In genomic region chr1:59449423-59449822, GRCm38 (mm10) we compare ENCODE assay signal across 12 mouse cellular contexts. TPM values are rescaled to one million over a fixed set of nuclear protein-coding genes. Genes with fewer than 3 reads are reported as not detected.
DNase-seq lines count a peak whose midpoint lies in the region; ATAC-seq and TF ChIP-seq lines count a peak whose summit lies in the region.
"Had no signal": no experiment of that assay in that cellular context is flagged by ENCODE, and none has a peak within 500 bp of the region (broad histone marks: within the 10 kb centered on the region; RNA-seq: fewer than 3 reads in every experiment).

No protein-coding gene starts in this region.

- WGBS in heart, embryonic 15.5 days, result 35% methylated on average over 11 of the region's 11 CpGs
- WGBS in embryonic facial prominence, embryonic 12.5 days, result 5% methylated on average over 11 of the region's 11 CpGs
- 12% methylated on average over 11 of the region's 11 CpGs for WGBS in limb, embryonic 12.5 days
- WGBS in midbrain, embryonic 13.5 days, result 14% methylated on average over 11 of the region's 11 CpGs

- H3K27me3 ChIP-seq in heart, embryonic 15.5 days, result 0 out of 2 replicates have a peak, but pooled peaks cover 9% of the 10 kb centered on the region
- no peaks in the 10 kb centered on the region for H3K27me3 ChIP-seq in embryonic facial prominence, embryonic 12.5 days
- no peaks in the 10 kb centered on the region for H3K27me3 ChIP-seq in limb, embryonic 12.5 days
- H3K27me3 ChIP-seq in midbrain, embryonic 13.5 days, result peaks cover 12% of the 10 kb centered on the region; the same call in 1 of the 2 replicates
- H3K27me3 ChIP-seq: CH12.LX had no signal

- no peaks in the 10 kb centered on the region for H3K9me3 ChIP-seq in heart, embryonic 15.5 days (replicated peaks)
- H3K9me3 ChIP-seq in ES-E14 (ENCODE audit: control insufficient read depth, insufficient read depth, low read depth, low read length), result no peaks in the 10 kb centered on the region
- H3K9me3 ChIP-seq in embryonic facial prominence, embryonic 12.5 days, result peaks cover 5% of the 10 kb centered on the region; the same call in 1 of the 2 replicates
- H3K9me3 ChIP-seq in limb, embryonic 12.5 days, result peaks cover 5% of the 10 kb centered on the region
- no peaks in the 10 kb centered on the region for H3K9me3 ChIP-seq in midbrain, embryonic 13.5 days

- peaks cover 8% of the 10 kb centered on the region; the same call in 1 of the 2 replicates for H3K4me1 ChIP-seq in heart, embryonic 15.5 days (replicated peaks)
- peaks cover 11 to 39% of the 10 kb centered on the region in 2 experiments; a peak in 3 of 4 replicates for H3K4me1 ChIP-seq in ES-E14 (ENCODE audit: control insufficient read depth in 2 of 2, insufficient read depth in 2 of 2, low read length in 2 of 2, poor library complexity in 1 of 2)
- peaks cover 36% of the 10 kb centered on the region for H3K4me1 ChIP-seq in embryonic facial prominence, embryonic 12.5 days
- H3K4me1 ChIP-seq in limb, embryonic 12.5 days (replicated peaks), result peaks cover 53% of the 10 kb centered on the region
- peaks cover 16% of the 10 kb centered on the region for H3K4me1 ChIP-seq in midbrain, embryonic 13.5 days (replicated peaks)

- H3K4me2 ChIP-seq in heart, embryonic 15.5 days, result peak overlapping the region; percentile 13; the same call in 1 of the 2 replicates
- peak overlapping the region; percentile 24 for H3K4me2 ChIP-seq in embryonic facial prominence, embryonic 12.5 days (replicated peaks)
- H3K4me2 ChIP-seq in limb, embryonic 12.5 days, result peak overlapping the region; percentile 26; the same call in 1 of the 2 replicates
- no peak overlapping the region; the same call in 1 of the 2 replicates for H3K4me2 ChIP-seq in midbrain, embryonic 13.5 days (replicated peaks)
- H3K4me2 ChIP-seq: midbrain, embryonic 11.5 days had no signal

- ATAC-seq in heart, embryonic 15.5 days (replicated peaks; ENCODE audit: insufficient number of reproducible peaks, insufficient read depth, low FRiP score, low read depth), result no peak
- no peak for ATAC-seq in embryonic facial prominence, embryonic 12.5 days (ENCODE audit: insufficient number of reproducible peaks, insufficient read depth, low FRiP score, low TSS enrichment)
- no peak for ATAC-seq in limb, embryonic 12.5 days (ENCODE audit: insufficient number of reproducible peaks, insufficient read depth, low FRiP score, low TSS enrichment, low read depth)
- no peak for ATAC-seq in midbrain, embryonic 13.5 days

- H3K9ac ChIP-seq in heart, embryonic 15.5 days, result no peak overlapping the region; the same call in 1 of the 2 replicates
- H3K9ac ChIP-seq in ES-E14 (ENCODE audit: insufficient read depth, low read depth, low read length, poor library complexity, severe bottlenecking), result no peak overlapping the region
- H3K9ac ChIP-seq in embryonic facial prominence, embryonic 12.5 days, result no peak overlapping the region
- H3K9ac ChIP-seq in limb, embryonic 12.5 days (replicated peaks), result no peak overlapping the region
- no peak overlapping the region for H3K9ac ChIP-seq in midbrain, embryonic 13.5 days (replicated peaks)

- in situ Hi-C loops in ES-E14 (cut with MboI; ENCODE audit: low sequenced_read_pairs in 2 of 2, unreplicated experiment in 2 of 2), result no loop called here

- H3K4me3 ChIP-seq in heart, embryonic 15.5 days, result no peak overlapping the region
- H3K4me3 ChIP-seq in ES-E14 (ENCODE audit: insufficient read depth in 1 of 2, low read depth in 1 of 2, low read length in 2 of 2, poor library complexity in 1 of 2, severe bottlenecking in 1 of 2), result no peak overlapping the region
- H3K4me3 ChIP-seq in embryonic facial prominence, embryonic 12.5 days, result no peak overlapping the region
- H3K4me3 ChIP-seq in limb, embryonic 12.5 days (replicated peaks), result no peak overlapping the region
- no peak overlapping the region for H3K4me3 ChIP-seq in midbrain, embryonic 13.5 days (replicated peaks)

- DNase-seq in heart, adult 11 months, result no peak
- no peak for DNase-seq in ES-E14 (ENCODE audit: low read depth, low spot score)
- no peak for DNase-seq in cerebellum, postnatal 14 days
- DNase-seq in gastrocnemius, adult 8-10 months (ENCODE audit: low spot score in 2 of 2), result no peak
- DNase-seq: right cerebral cortex, adult 18-20 months; thymus, postnatal 25 days had no signal

- peak overlapping the region; percentile 15; the same call in 1 of the 2 replicates for H3K27ac ChIP-seq in heart, embryonic 15.5 days
- peak overlapping the region; percentile 100 for H3K27ac ChIP-seq in ES-E14 (ENCODE audit: insufficient read depth, low read depth, low read length, poor library complexity, severe bottlenecking)
- peak overlapping the region; percentile 86 for H3K27ac ChIP-seq in embryonic facial prominence, embryonic 12.5 days
- peak overlapping the region; percentile 77 for H3K27ac ChIP-seq in limb, embryonic 12.5 days
- no peak overlapping the region for H3K27ac ChIP-seq in midbrain, embryonic 13.5 days

- H3K36me3 ChIP-seq in heart, embryonic 15.5 days, result no peaks in the 10 kb centered on the region
- no peaks in the 10 kb centered on the region for H3K36me3 ChIP-seq in ES-E14 (ENCODE audit: control insufficient read depth, insufficient read depth, low read length, poor library complexity, severe bottlenecking)
- H3K36me3 ChIP-seq in embryonic facial prominence, embryonic 12.5 days, result no peaks in the 10 kb centered on the region
- H3K36me3 ChIP-seq in limb, embryonic 12.5 days, result no peaks in the 10 kb centered on the region
- no peaks in the 10 kb centered on the region for H3K36me3 ChIP-seq in midbrain, embryonic 13.5 days

TF ChIP-seq in ES-E14, 5 proteins besides CTCF, POLR2A, EP300 and RAD21:
- TF ChIP-seq HCFC1 (IDR thresholded peaks at IDR 0.05; ENCODE audit: borderline replicate concordance, insufficient read depth, low read length) (no peak), CHD2 (IDR thresholded peaks at IDR 0.05; ENCODE audit: low read depth, low read length) (peak; percentile 53; the same call in 1 of the 2 replicates)

RNA-seq across cellular contexts. Expression of gene Fzd7, which starts 32.8 kb away (rescaled TPM):
- 3.0 and 4.5 TPM in 2 replicates for polyA plus RNA-seq in heart, embryonic 15.5 days (2015; fragmentation: Nextera tagmentation; extraction: Ambion mirVana)
- 57.9 and 88.8 TPM in 2 replicates for total RNA-seq in ES-E14 (2012; rRNA removed)
- polyA plus RNA-seq in embryonic facial prominence, embryonic 12.5 days (2016; fragmentation: Nextera tagmentation; extraction: Ambion mirVana), result 26.3 and 28.5 TPM in 2 replicates
- polyA plus RNA-seq in limb, embryonic 12.5 days (2016; fragmentation: Nextera tagmentation; extraction: Ambion mirVana), result 20.5 and 20.9 TPM in 2 replicates
- 10 to 100 TPM; 34.5 to 48.6 (median 42.6) TPM for total RNA-seq in gastrocnemius, adult 8-10 months (2022)
- polyA plus RNA-seq in midbrain, embryonic 13.5 days (2015; fragmentation: Nextera tagmentation; extraction: Ambion mirVana), result 2.7 and 4.0 TPM in 2 replicates
